Mouse (Mus musculus) liver, embryonic 16.5 days (tissue): ENCODE results near the gene Tymp. TPM values are rescaled to one million over a fixed set of nuclear protein-coding genes. Genes with fewer than 3 reads are reported as not detected.
A peak's percentile ranks its signal among the peaks of the same experiment; 100 is the strongest.

Experiments
- ATAC-seq: fragments of 200-750 bp; cut with Nextera tagmentation; 2 replicates; pipeline ENCODE4 v1.8.0; 2017; ENCODE audit warnings: low read depth, mild to moderate bottlenecking, moderate number of reproducible peaks, moderate library complexity
- H3K27ac ChIP-seq: fragments of 300-500 bp; sonication (generic); 2 replicates; pipeline ENCODE4 v1.5.1; 2014; ENCODE audit warnings: mild to moderate bottlenecking, low read length
- H3K27me3 ChIP-seq: fragments of 300-500 bp; sonication (generic); 2 replicates; pipeline ENCODE4 v1.6.1; 2014; ENCODE audit warnings: low read depth, low read length, mixed read lengths; ENCODE audit not compliant: control insufficient read depth, insufficient read depth
- H3K36me3 ChIP-seq: fragments of 300-500 bp; sonication (generic); 2 replicates; pipeline ENCODE4 v1.6.1; 2014; ENCODE audit warnings: mild to moderate bottlenecking; ENCODE audit not compliant: control insufficient read depth, insufficient read depth
- H3K4me1 ChIP-seq: fragments of 300-500 bp; sonication (generic); 2 replicates; pipeline ENCODE4 v1.6.1; 2014; ENCODE audit warnings: low read depth, low read length, mixed read lengths; ENCODE audit not compliant: control insufficient read depth
- H3K4me2 ChIP-seq: fragments of 300-500 bp; sonication (generic); 2 replicates; pipeline ENCODE4 v1.6.1; 2014; ENCODE audit warnings: low read depth, low read length, mixed read lengths
- H3K4me3 ChIP-seq: fragments of 300-500 bp; sonication (generic); 2 replicates; pipeline ENCODE4 v1.5.1; 2014; ENCODE audit warnings: low read depth, mild to moderate bottlenecking, low read length
- H3K9ac ChIP-seq: fragments of 300-500 bp; sonication (generic); 2 replicates; pipeline ENCODE4 v1.6.1; 2014; ENCODE audit warnings: low read depth, low read length
- H3K9me3 ChIP-seq: fragments of 300-500 bp; sonication (generic); replicated peaks from 2 replicates; pipeline ENCODE4 v1.6.1; 2016; ENCODE audit warnings: low read length; ENCODE audit not compliant: control insufficient read depth
- WGBS: fragments of 180-500 bp; shearing (Covaris S2); extraction: QIAGEN DNeasy Blood & Tissue Kit; methylation state at CpG from one replicate; pipeline ENCODE4 v1.1.7; 2014; ENCODE audit not compliant: insufficient replicate concordance; 5-methylcytosine and 5-hydroxymethylcytosine counted together
- polyA plus RNA-seq: library from polyadenylated mRNA; unstranded; fragments of >200 nt; fragmentation: Nextera tagmentation; extraction: Ambion mirVana; gene quantifications from 2 replicates; pipeline ENCODE4 v1.2.1, GENCODE M21; 2015

Tymp gene
- polyA plus RNA-seq, 1 experiment from 2014 or later: 0.32 TPM

DNA sequence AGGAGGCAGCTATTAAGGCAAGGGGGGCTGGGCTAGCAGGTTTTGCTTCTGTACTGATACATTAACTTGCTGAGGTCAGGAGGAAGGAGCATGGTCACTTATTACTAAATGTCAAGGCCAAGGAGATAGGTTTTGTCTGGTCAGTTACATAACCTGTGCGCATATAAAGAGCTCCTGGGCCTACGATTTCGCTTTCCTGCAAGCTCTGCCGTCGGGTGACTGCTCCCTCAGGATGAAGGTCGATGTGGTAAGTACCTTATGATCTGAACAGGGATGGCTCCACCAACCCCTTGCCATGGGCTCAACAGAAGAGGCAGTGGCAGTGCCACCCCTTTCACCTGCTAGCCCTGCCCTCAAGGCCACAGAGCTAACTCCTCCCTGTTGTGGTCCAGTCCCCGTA, 42.6 kb downstream of the Tymp start, which contains the start of gene Miox:
Gene Miox, plus strand, starts transcription at position 128 of the 400 bp plus-strand sequence.
- Histone ChIP-seq H3K9ac (no peak within 1 kb of the TSS), H3K4me1 (no peaks in the 10 kb centered on the region), H3K27me3 (no peaks in the 10 kb centered on the region), H3K36me3 (no peaks in the 10 kb centered on the region), H3K9me3 (no peaks in the 10 kb centered on the region), H3K4me3 (no peak within 1 kb of the TSS), H3K4me2 (no peak within 1 kb of the TSS), H3K27ac (no peak within 1 kb of the TSS)
- no peak for ATAC-seq
- 64% methylated on average over 7 of the region's 7 CpGs for WGBS

DNA sequence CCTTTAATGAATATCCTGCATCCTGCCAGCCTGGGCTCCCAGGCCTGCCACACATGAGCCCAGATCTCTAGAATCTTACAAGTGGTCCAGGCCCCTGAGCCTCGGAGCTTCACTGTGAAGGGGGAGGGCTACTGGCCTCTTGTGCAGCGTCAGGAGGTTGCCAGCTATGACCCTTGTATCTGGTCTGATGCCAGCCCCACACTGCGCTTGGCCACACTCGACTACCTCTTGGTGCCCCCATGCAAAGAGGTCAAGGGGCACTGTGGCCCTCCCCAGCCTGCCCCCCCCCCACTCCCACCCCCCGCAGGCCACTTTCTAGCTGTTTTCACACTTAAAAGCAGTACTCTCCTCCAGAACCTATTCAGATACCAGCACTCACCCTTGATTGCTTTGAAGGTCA, 50.4 kb downstream of the Tymp start:
- no peak overlapping the region for H3K4me3 ChIP-seq
- H3K9ac ChIP-seq: no peak overlapping the region
- no peaks in the 10 kb centered on the region for H3K36me3 ChIP-seq
- no peak for ATAC-seq
- 75% methylated on average over 5 of the region's 5 CpGs for WGBS
- no peak overlapping the region for H3K4me2 ChIP-seq
- no peaks in the 10 kb centered on the region for H3K9me3 ChIP-seq
- no peak overlapping the region for H3K27ac ChIP-seq
- H3K4me1 ChIP-seq: peaks cover 7% of the 10 kb centered on the region
- H3K27me3 ChIP-seq: peaks cover 17% of the 10 kb centered on the region

DNA sequence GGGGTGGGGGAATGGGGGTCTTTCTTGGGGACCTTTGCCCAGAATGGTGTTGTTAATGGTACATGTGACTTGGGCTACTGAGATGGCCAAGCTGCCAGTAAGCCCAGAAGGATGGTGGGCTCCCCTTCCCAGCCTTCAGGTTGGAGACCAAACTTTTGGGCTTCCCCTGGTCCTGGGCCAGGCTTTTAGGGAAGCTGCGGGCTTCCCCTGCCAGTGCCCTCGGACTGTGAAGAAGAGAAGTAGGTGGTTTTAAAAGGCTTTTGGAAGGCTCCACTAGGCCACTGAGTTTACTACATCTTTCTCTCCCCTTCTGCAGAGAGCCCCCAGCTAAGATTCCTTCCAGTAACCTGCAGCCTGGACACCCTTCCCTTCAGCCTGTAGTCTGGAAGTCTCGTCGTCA, 53.2 kb downstream of the Tymp start:
- no peak for ATAC-seq
- H3K9me3 ChIP-seq: no peaks in the 10 kb centered on the region
- peaks cover 15% of the 10 kb centered on the region for H3K4me1 ChIP-seq
- peak overlapping the region; percentile 57 for H3K4me2 ChIP-seq
- no peaks in the 10 kb centered on the region for H3K36me3 ChIP-seq
- peak overlapping the region; percentile 51 for H3K4me3 ChIP-seq
- WGBS: 63% methylated on average over 4 of the region's 4 CpGs
- H3K27ac ChIP-seq: no peak overlapping the region
- H3K27me3 ChIP-seq: peaks cover 17% of the 10 kb centered on the region
- no peak overlapping the region for H3K9ac ChIP-seq

DNA sequence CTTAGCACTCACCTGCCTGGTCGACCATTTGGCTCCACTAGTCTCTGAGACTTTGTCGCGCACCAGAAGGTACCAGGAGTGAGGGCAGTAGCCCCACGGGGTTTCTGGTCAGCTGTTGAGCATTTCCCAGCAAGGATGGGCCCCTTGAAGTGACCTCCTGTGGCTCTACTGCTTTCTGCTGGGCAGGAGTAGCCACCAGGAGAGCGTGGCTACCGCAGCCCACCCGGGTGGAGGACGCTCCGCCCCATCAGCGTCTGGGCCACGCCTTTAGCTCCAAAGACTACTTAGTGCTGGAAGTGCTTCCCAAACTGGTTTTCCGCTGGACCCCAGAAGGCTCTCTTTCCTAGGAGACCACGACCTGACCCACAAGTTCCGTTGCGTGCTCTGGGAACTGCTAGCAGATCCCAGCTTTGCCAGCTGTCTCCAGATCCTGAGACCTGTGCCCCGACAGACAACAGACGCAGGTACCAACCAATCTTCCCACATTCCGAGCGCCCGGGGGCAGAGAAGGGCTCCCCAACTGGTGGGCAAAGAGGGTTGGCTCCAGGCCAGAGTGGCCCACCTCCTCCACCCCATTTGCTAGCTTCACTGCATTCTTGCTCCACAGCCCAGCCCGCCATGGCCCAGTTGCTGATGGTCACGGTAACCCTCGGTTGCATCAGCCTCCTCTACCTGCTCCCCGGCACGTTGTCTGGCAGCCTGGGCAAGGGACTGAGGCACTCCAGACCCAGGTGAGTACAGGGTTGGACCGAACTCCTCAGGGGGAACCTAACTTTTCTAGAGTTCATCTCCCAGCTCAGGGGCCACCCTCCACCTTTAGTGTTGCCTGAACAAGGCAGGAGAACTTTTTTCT, 53.9 kb downstream of the Tymp start, which contains the start of gene Adm2:
Gene Adm2, plus strand, starts transcription at position 51 of the 853 bp plus-strand sequence.
- H3K4me1 ChIP-seq: peaks cover 15% of the 10 kb centered on the region
- H3K9ac ChIP-seq: peak within 1 kb of the TSS; percentile 42
- peak; percentile 64 for ATAC-seq
- 12% methylated on average over 26 of the region's 26 CpGs for WGBS
- H3K4me2 ChIP-seq: peak within 1 kb of the TSS; percentile 57
- no peak within 1 kb of the TSS for H3K27ac ChIP-seq
- no peaks in the 10 kb centered on the region for H3K9me3 ChIP-seq
- H3K4me3 ChIP-seq: peak within 1 kb of the TSS; percentile 51
- H3K27me3 ChIP-seq: peaks cover 17% of the 10 kb centered on the region
- no peaks in the 10 kb centered on the region for H3K36me3 ChIP-seq

Other genes starting within 250 kb of the Tymp start
- 8.2 and 9.7 TPM in 2 replicates for gene Hdac10, start 248.3 kb downstream of the Tymp start, polyA plus RNA-seq
- gene Mapk12, start 236.3 kb downstream of the Tymp start, polyA plus RNA-seq: 1.1 and 1.9 TPM in 2 replicates
- 0.83 and 0.97 TPM in 2 replicates for gene Mapk11, start 227.4 kb downstream of the Tymp start, polyA plus RNA-seq
- 26.2 and 31.9 TPM in 2 replicates for gene Plxnb2, start 196.3 kb downstream of the Tymp start, polyA plus RNA-seq
- 2.7 and 3.8 TPM in 2 replicates for gene Dennd6b, start 180.5 kb downstream of the Tymp start, polyA plus RNA-seq
- gene Ppp6r2, start 165.5 kb downstream of the Tymp start, polyA plus RNA-seq: 15.5 and 16.4 TPM in 2 replicates
- 20.7 and 23.1 TPM in 2 replicates for gene Sbf1, start 61.7 kb downstream of the Tymp start, polyA plus RNA-seq
- gene Adm2, start 54.3 kb downstream of the Tymp start, polyA plus RNA-seq: 1.9 and 2.6 TPM in 2 replicates
- 8.6 and 8.9 TPM in 2 replicates for gene Miox, start 42.6 kb downstream of the Tymp start, polyA plus RNA-seq
- gene Lmf2, start 21.4 kb downstream of the Tymp start, polyA plus RNA-seq: 29.2 and 34.4 TPM in 2 replicates
- gene Ncaph2, start 21.3 kb downstream of the Tymp start, polyA plus RNA-seq: 100 and 103 TPM in 2 replicates
- 2.9 and 3.1 TPM in 2 replicates for gene Sco2, start 3.2 kb downstream of the Tymp start, polyA plus RNA-seq
- 0.73 and 0.76 TPM in 2 replicates for gene Odf3b, start 2.2 kb upstream of the Tymp start, polyA plus RNA-seq
- gene Klhdc7b, start 7.9 kb upstream of the Tymp start, polyA plus RNA-seq: not detected in 2 replicates
- not detected in 2 replicates for gene Syce3, start 33.5 kb upstream of the Tymp start, polyA plus RNA-seq
- 3.7 and 4.5 TPM in 2 replicates for gene Cpt1b, start 48.8 kb upstream of the Tymp start, polyA plus RNA-seq
- gene C730034F03Rik, start 52.5 kb upstream of the Tymp start, polyA plus RNA-seq: 2.0 TPM in 2 replicates
- 0.14 and 0.19 TPM in 2 replicates for gene Gm44502, start 52.7 kb upstream of the Tymp start, polyA plus RNA-seq
- gene Chkb, start 52.9 kb upstream of the Tymp start, polyA plus RNA-seq: 25.8 and 27.5 TPM in 2 replicates
- gene Mapk8ip2, start 76.9 kb upstream of the Tymp start, polyA plus RNA-seq: 0.26 TPM in 1 of 2 replicates, not detected in the other
- gene Arsa, start 100.4 kb upstream of the Tymp start, polyA plus RNA-seq: 4.3 and 5.0 TPM in 2 replicates
- gene Shank3, start 122.6 kb upstream of the Tymp start, polyA plus RNA-seq: 0.20 and 0.33 TPM in 2 replicates
- not detected in 2 replicates for gene Acr, start 191.3 kb upstream of the Tymp start, polyA plus RNA-seq
- 4.3 and 4.8 TPM in 2 replicates for gene Rabl2, start 214.9 kb upstream of the Tymp start, polyA plus RNA-seq